11 mouse cellular contexts compared by ENCODE assay signal in the genomic region with DNA sequence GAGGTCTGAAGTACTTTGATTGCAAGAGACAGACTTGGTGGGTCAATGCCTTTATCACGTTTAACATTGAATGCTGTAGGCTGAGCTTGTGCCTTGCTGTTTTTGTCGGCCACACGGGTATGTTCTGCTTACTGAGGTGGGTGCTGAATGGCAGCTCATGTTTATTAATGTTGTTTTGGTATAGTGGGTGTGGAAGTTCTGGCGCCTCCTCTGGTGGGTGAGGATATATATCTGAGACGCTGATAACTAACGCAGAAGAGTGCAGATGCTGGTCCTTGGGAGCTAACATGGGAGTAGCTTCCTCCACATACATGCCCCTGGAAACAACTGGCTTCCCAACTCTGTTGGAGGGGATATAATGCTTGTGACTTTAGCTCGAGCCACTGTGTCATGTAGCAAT. TPM values are rescaled to one million over a fixed set of nuclear protein-coding genes. Genes with fewer than 3 reads are reported as not detected.
DNase-seq lines count a peak whose midpoint lies in the region; ATAC-seq and TF ChIP-seq lines count a peak whose summit lies in the region.
"Had no signal": no experiment of that assay in that cellular context is flagged by ENCODE, and none has a peak within 500 bp of the region (broad histone marks: within the 10 kb centered on the region; RNA-seq: fewer than 3 reads in every experiment).

No protein-coding gene starts in this region.

- H3K36me3 ChIP-seq in heart, embryonic 12.5 days: peaks cover 8% of the 10 kb centered on the region
- peaks cover 25% of the 10 kb centered on the region for H3K36me3 ChIP-seq in heart, embryonic 10.5 days
- H3K36me3 ChIP-seq in midbrain, postnatal 0 days (ENCODE audit: insufficient read depth, low read length): peaks cover 4% of the 10 kb centered on the region
- H3K36me3 ChIP-seq in midbrain, embryonic 10.5 days: peaks cover 68% of the 10 kb centered on the region

- H3K27me3 ChIP-seq in heart, embryonic 12.5 days (replicated peaks): no peaks in the 10 kb centered on the region
- H3K27me3 ChIP-seq in heart, embryonic 10.5 days (ENCODE audit: insufficient read depth, poor library complexity, severe bottlenecking): no peaks in the 10 kb centered on the region
- H3K27me3 ChIP-seq in midbrain, postnatal 0 days (ENCODE audit: insufficient read depth, low read length): no peaks in the 10 kb centered on the region
- H3K27me3 ChIP-seq in midbrain, embryonic 10.5 days (ENCODE audit: low read depth, poor library complexity, severe bottlenecking): no peaks in the 10 kb centered on the region

- no peak overlapping the region for H3K4me3 ChIP-seq in heart, embryonic 12.5 days
- no peak overlapping the region for H3K4me3 ChIP-seq in heart, embryonic 10.5 days
- H3K4me3 ChIP-seq in midbrain, postnatal 0 days (ENCODE audit: low read depth, low read length): no peak overlapping the region
- no peak overlapping the region for H3K4me3 ChIP-seq in midbrain, embryonic 10.5 days
- H3K4me3 ChIP-seq: hindbrain, embryonic 10.5 days; limb, embryonic 10.5 days had no signal

- peak; percentile 39 for TF ChIP-seq CTCF in midbrain, postnatal 0 days (IDR thresholded peaks at IDR 0.05)

- 45% methylated on average over 7 of the region's 7 CpGs for WGBS in heart, embryonic 12.5 days
- WGBS in heart, embryonic 10.5 days: 46% methylated on average over 7 of the region's 7 CpGs
- 35% methylated on average over 7 of the region's 7 CpGs for WGBS in midbrain, postnatal 0 days
- WGBS in midbrain, embryonic 10.5 days: 54% methylated on average over 7 of the region's 7 CpGs

- H3K27ac ChIP-seq in heart, embryonic 12.5 days (ENCODE audit: poor library complexity, severe bottlenecking): no peak overlapping the region
- no peak overlapping the region for H3K27ac ChIP-seq in heart, embryonic 10.5 days
- H3K27ac ChIP-seq in midbrain, postnatal 0 days (ENCODE audit: low read depth, low read length): no peak overlapping the region
- no peak overlapping the region for H3K27ac ChIP-seq in midbrain, embryonic 10.5 days (replicated peaks)
- H3K27ac ChIP-seq: hindbrain, embryonic 10.5 days; limb, embryonic 10.5 days; macrophage had no signal

- peak; percentile 3 for DNase-seq in adrenal gland, postnatal 10 days
- DNase-seq in adrenal gland, adult (ENCODE audit: inconsistent age in 2 of 2, low spot score in 1 of 2): no peak
- DNase-seq in heart, embryonic 10.5 days (ENCODE audit: low spot score): no peak
- DNase-seq in midbrain, postnatal 0 days (ENCODE audit: low spot score): no peak
- no peak for DNase-seq in midbrain, embryonic 10.5 days (ENCODE audit: low spot score)
- peak; percentile 48 for DNase-seq in naive thymus-derived CD4-positive, alpha-beta T cell, adult 2 months (ENCODE audit: low read depth)
- no peak for DNase-seq in MN1 (ENCODE audit: low spot score)

- H3K9me3 ChIP-seq in heart, embryonic 12.5 days (replicated peaks): no peaks in the 10 kb centered on the region
- no peaks in the 10 kb centered on the region for H3K9me3 ChIP-seq in heart, embryonic 10.5 days
- no peaks in the 10 kb centered on the region for H3K9me3 ChIP-seq in midbrain, postnatal 0 days (ENCODE audit: low read length)
- H3K9me3 ChIP-seq in midbrain, embryonic 10.5 days (replicated peaks): no peaks in the 10 kb centered on the region
- H3K9me3 ChIP-seq: hindbrain, embryonic 10.5 days; limb, embryonic 10.5 days had no signal

- no peak overlapping the region for H3K4me2 ChIP-seq in heart, embryonic 12.5 days
- no peak overlapping the region for H3K4me2 ChIP-seq in midbrain, postnatal 0 days (ENCODE audit: low read depth, low read length, poor library complexity, severe bottlenecking)

- no peak for ATAC-seq in heart, embryonic 12.5 days (ENCODE audit: insufficient number of reproducible peaks, low FRiP score)
- ATAC-seq in midbrain, postnatal 0 days (ENCODE audit: low FRiP score): no peak

- peaks cover 77% of the 10 kb centered on the region for H3K4me1 ChIP-seq in heart, embryonic 12.5 days (replicated peaks)
- peaks cover 62% of the 10 kb centered on the region for H3K4me1 ChIP-seq in heart, embryonic 10.5 days
- 0 out of 2 replicates have a peak, but pooled peaks cover 6% of the 10 kb centered on the region for H3K4me1 ChIP-seq in midbrain, postnatal 0 days (ENCODE audit: insufficient read depth, low read length)
- H3K4me1 ChIP-seq in midbrain, embryonic 10.5 days: peaks cover 53% of the 10 kb centered on the region

- 0 out of 2 replicates have a peak overlapping the region, but pooled peaks have one; percentile 13 for H3K9ac ChIP-seq in heart, embryonic 12.5 days
- no peak overlapping the region for H3K9ac ChIP-seq in midbrain, postnatal 0 days (replicated peaks; ENCODE audit: low read length, poor library complexity, severe bottlenecking)

RNA-seq across cellular contexts. Expression of gene Atf5, which starts 7.0 kb away (rescaled TPM):
- 100 to 1,000 TPM; 144 to 202 TPM for total RNA-seq in adrenal gland, postnatal 10 days (2021)
- 2.6 and 2.7 TPM in 2 replicates for polyA plus RNA-seq in heart, embryonic 12.5 days (2016; fragmentation: Nextera tagmentation; extraction: Ambion mirVana)
- polyA plus RNA-seq in heart, embryonic 10.5 days (2016; fragmentation: Nextera tagmentation; extraction: Ambion mirVana): 1.7 and 3.3 TPM in 2 replicates
- 4.8 and 6.8 TPM in 2 replicates for total RNA-seq in midbrain, postnatal 0 days (2014; rRNA removed)
- 3.4 and 3.7 TPM in 2 replicates for polyA plus RNA-seq in midbrain, postnatal 0 days (2015; fragmentation: Nextera tagmentation; extraction: Ambion mirVana)
- 4.6 and 4.7 TPM in 2 replicates for polyA plus RNA-seq in midbrain, embryonic 10.5 days (2016; fragmentation: Nextera tagmentation; extraction: Ambion mirVana)

RNA-seq across cellular contexts. Expression of gene Il4i1, which starts 7.2 kb away (rescaled TPM):
- total RNA-seq in adrenal gland, postnatal 10 days (2021): 1 to 10 TPM; 5.2 TPM
- 0.78 and 1.1 TPM in 2 replicates for polyA plus RNA-seq in heart, embryonic 12.5 days (2016; fragmentation: Nextera tagmentation; extraction: Ambion mirVana)
- 0.41 and 1.3 TPM in 2 replicates for polyA plus RNA-seq in heart, embryonic 10.5 days (2016; fragmentation: Nextera tagmentation; extraction: Ambion mirVana)
- total RNA-seq in midbrain, postnatal 0 days (2014; rRNA removed): not detected in 2 replicates
- polyA plus RNA-seq in midbrain, postnatal 0 days (2015; fragmentation: Nextera tagmentation; extraction: Ambion mirVana): 0.62 and 1.1 TPM in 2 replicates
- polyA plus RNA-seq in midbrain, embryonic 10.5 days (2016; fragmentation: Nextera tagmentation; extraction: Ambion mirVana): 1.2 and 1.8 TPM in 2 replicates

RNA-seq across cellular contexts. Expression of gene Nup62, which starts 7.5 kb away (rescaled TPM):
- total RNA-seq in adrenal gland, postnatal 10 days (2021): 10 to 100 TPM; 44.3 to 47.1 TPM
- polyA plus RNA-seq in heart, embryonic 12.5 days (2016; fragmentation: Nextera tagmentation; extraction: Ambion mirVana): 90.9 and 93.3 TPM in 2 replicates
- 128 and 132 TPM in 2 replicates for polyA plus RNA-seq in heart, embryonic 10.5 days (2016; fragmentation: Nextera tagmentation; extraction: Ambion mirVana)
- 51.4 and 65.9 TPM in 2 replicates for total RNA-seq in midbrain, postnatal 0 days (2014; rRNA removed)
- polyA plus RNA-seq in midbrain, postnatal 0 days (2015; fragmentation: Nextera tagmentation; extraction: Ambion mirVana): 45.8 and 46.9 TPM in 2 replicates
- polyA plus RNA-seq in midbrain, embryonic 10.5 days (2016; fragmentation: Nextera tagmentation; extraction: Ambion mirVana): 154 and 162 TPM in 2 replicates

RNA-seq across cellular contexts. Expression of gene Akt1s1, which starts 25.4 kb away (rescaled TPM):
- total RNA-seq in adrenal gland, postnatal 10 days (2021): 100 to 1,000 TPM in 1 of 2 experiments, 10 to 100 TPM in 1; 92.4 to 109 TPM
- 105 and 108 TPM in 2 replicates for polyA plus RNA-seq in heart, embryonic 12.5 days (2016; fragmentation: Nextera tagmentation; extraction: Ambion mirVana)
- 102 and 103 TPM in 2 replicates for polyA plus RNA-seq in heart, embryonic 10.5 days (2016; fragmentation: Nextera tagmentation; extraction: Ambion mirVana)
- total RNA-seq in midbrain, postnatal 0 days (2014; rRNA removed): 104 and 120 TPM in 2 replicates
- polyA plus RNA-seq in midbrain, postnatal 0 days (2015; fragmentation: Nextera tagmentation; extraction: Ambion mirVana): 89.1 and 91.0 TPM in 2 replicates
- polyA plus RNA-seq in midbrain, embryonic 10.5 days (2016; fragmentation: Nextera tagmentation; extraction: Ambion mirVana): 89.5 and 98.1 TPM in 2 replicates

RNA-seq across cellular contexts. Expression of gene Tbc1d17, which starts 25.5 kb away (rescaled TPM):
- total RNA-seq in adrenal gland, postnatal 10 days (2021): 10 to 100 TPM; 61.9 to 73.1 TPM
- polyA plus RNA-seq in heart, embryonic 12.5 days (2016; fragmentation: Nextera tagmentation; extraction: Ambion mirVana): 60.0 and 61.2 TPM in 2 replicates
- polyA plus RNA-seq in heart, embryonic 10.5 days (2016; fragmentation: Nextera tagmentation; extraction: Ambion mirVana): 56.9 and 67.3 TPM in 2 replicates
- 79.7 and 129 TPM in 2 replicates for total RNA-seq in midbrain, postnatal 0 days (2014; rRNA removed)
- 115 and 126 TPM in 2 replicates for polyA plus RNA-seq in midbrain, postnatal 0 days (2015; fragmentation: Nextera tagmentation; extraction: Ambion mirVana)
- polyA plus RNA-seq in midbrain, embryonic 10.5 days (2016; fragmentation: Nextera tagmentation; extraction: Ambion mirVana): 77.8 and 89.4 TPM in 2 replicates

Comparison
In these comparisons a context has a peak if more than half of its experiments do, and no peak if none do; other contexts are left out.
1. DNase-seq: peak in adrenal gland, postnatal 10 days (single experiment) and naive thymus-derived CD4-positive, alpha-beta T cell, adult 2 months (single experiment); none in adrenal gland, adult (0 of 2), heart, embryonic 10.5 days (single experiment), midbrain, postnatal 0 days (single experiment), midbrain, embryonic 10.5 days (single experiment) and MN1 (single experiment).